Mouse (Mus musculus): ENCODE results near the gene Tspan5.

Tspan5 gene

DNA sequence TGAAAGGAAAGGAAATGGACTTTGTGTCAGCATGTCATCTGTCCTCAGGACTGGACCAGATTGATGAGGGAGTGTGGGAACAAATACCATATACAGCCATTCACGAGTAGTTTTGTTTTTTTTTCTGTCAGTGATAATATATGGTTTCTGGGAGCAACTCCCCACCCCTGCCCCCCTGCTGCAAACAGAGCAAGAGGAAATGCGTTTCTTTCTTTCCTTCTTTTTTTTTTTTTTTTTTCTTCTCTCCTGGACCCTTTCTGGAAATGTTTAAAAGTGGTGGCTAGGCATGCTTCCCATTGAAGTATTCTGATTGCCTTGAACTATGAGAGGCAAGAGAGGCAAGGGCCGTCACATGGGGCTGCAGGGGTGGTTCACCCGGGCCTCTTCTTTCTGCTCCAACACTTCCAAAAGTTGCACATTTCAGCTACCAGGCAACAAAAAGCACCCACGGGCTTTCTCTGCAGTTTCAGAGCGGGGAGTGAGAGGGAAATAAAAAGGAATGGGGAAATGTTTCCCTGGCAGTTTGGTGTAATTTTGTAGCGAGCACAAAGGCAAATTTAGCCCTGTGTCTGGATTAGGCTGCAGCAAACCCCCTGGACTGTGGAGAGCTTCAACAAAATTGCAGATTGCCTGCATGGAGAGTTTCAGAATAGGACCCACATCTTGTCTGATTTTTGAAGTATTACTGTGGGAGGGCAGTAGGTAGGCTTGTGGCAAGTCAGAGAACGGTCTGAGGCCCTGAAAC, 2.2 kb downstream of the Tspan5 start:
- DNase-seq (ENCODE audit: low read depth, low spot score): no peak

DNA sequence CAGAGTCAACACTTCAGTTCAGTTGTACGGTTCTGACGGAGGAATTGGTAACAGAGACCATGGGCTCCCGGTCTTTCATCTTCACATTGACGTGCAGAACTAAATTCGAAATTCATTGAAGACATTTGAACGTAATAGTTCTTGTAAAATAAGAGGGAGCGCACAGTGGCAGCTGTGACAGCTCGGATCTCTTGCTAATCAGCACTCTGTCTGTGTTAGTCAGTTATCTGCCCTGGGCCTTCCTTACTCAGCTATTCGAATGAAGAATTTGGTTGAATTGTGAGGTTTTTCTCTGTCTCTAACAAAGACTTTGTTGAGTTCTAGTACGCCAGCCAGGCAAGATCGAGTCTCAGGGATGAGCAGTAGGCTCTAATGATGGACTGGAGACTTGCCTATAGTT, 3.1 kb downstream of the Tspan5 start:
- DNase-seq (ENCODE audit: low read depth, low spot score): no peak

DNA sequence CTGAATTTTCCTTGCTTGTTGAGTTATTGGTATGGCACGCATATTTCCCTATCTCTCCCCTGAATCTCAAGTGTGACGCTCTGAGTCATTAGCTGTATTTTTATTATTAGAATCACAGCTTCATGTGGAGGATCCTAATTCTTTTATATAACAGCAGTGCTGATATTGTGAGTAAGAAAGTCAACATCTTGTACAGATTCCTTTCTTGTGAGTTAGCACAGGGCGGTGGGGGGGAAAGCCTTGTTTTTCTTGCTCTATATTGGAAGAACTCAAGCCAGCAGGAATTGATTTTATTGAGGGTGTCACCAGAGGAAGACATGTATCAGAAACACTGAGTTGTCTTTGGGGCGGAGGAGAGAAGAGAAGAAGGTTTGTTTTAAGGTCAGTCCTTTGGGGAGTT, 3.6 kb downstream of the Tspan5 start:
- DNase-seq (ENCODE audit: low read depth, low spot score): no peak

DNA sequence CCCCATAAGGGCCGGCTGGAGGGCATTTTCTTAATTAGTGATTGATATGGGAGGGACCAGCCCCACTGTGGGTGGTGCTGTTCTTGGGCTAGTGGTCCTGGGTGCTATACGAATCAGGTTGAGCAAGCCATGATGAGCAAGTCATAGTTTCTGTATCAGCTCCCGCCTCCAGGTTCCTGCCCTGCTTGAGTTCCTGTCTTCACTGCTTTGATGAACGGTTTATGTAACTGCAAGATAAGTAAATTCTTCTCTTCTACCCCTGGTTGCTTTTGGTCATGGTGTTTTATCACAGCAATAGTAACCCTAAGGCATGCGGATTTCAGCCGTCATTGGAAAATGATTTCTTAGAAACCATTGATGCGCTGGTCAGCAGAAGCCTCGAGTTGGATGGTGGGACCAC, 4.6 kb downstream of the Tspan5 start:
- DNase-seq (ENCODE audit: low read depth, low spot score): no peak

DNA sequence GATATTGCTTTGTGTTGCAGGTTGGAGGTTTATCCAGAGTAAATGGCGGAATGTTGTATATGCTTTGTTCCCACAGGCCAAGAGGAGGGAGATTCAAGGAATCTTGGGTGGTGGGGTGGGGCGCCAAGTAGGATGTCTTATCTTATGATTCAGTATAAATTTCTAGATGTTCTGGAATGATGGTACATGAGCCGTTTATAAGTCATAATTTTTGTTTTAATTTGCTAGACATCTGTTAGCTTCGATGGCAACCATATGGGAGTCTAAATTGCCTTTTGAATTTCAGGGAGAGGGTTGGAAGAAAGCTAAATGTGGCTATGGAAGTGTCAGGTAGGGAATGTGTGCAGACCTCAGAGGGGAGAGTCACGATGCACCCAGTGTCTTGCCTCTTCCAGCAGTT, 5.0 kb downstream of the Tspan5 start:
- DNase-seq (ENCODE audit: low read depth, low spot score): no peak

DNA sequence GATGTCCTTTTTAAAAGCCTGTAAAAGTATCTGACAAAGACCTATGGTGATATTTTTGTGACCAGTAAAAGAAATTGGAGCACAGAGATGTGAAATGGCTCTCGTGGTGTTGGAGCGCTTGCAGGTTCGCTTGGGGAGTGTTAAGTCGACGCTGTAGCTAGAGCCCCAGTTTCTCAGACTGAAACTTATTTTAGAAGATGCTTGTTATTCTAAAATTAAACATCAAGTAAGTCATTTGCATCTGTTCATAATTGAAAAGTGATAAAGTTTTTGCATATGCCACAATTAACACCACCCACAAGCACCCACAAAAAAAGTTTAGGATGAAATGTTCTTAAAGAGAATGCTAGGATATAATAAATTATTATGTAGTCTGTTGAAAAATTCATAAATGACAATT, 6.0 kb downstream of the Tspan5 start:
- DNase-seq (ENCODE audit: low read depth, low spot score): no peak

DNA sequence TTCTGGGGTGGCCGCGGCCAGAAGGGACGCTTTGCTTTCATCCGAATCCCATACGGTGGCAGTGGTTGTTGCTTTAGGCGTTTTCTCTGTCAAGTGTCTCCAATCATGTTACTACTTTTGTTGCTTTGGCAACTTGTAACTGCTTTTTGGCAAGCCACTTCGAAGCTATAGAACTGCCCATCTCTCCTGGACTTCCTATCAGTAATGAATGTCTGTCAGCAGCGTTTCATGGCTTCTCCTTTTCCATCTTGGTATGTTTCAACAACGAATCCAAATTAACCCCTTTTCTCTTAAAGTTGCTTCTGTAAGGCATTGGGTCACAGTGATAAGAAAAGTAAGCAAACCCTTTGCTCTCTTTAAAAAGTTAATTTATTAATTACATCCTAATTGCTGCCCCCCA, 7.7 kb downstream of the Tspan5 start:
- no peak for DNase-seq (ENCODE audit: low read depth, low spot score)

DNA sequence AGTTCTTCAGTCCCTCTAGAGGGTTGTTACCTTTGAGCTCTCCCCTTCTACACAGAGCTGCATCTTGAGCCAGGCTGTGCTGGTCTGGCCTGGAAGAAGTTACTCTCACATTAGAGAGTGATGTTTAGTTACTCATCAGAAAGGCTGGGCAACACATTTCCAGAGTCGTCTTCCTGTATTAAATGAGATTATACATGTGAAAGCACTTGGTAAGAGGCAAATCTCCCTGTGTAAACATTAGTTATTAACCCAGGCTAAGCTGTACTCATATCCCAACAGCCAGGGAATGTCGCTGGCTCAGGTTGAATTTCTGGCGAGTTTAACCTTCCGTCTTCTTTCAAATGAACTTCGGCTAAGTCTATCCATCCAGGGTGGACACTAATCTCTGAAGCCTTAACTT, 9.3 kb downstream of the Tspan5 start:
- DNase-seq (ENCODE audit: low read depth, low spot score): no peak

DNA sequence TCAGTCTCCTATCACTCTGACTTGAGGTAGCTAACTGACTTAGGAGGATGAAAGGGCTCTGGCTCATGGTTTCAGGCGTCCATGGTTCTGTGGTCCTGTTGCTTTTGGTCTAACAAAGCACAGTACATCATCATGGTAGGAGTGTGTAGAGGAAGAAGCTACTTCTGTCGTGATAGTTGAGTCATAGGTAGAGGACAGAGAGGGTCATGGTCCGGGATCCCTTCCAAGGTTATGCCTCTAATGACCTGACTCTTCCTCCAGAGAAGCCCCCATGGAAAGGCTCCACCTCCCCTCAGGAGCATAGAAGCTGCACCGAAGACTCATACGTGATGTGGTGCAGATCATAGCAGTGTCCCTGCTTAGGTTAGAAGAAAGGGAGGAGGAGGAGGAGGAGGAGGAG, 10.1 kb downstream of the Tspan5 start:
- no peak for DNase-seq (ENCODE audit: low read depth, low spot score)

DNA sequence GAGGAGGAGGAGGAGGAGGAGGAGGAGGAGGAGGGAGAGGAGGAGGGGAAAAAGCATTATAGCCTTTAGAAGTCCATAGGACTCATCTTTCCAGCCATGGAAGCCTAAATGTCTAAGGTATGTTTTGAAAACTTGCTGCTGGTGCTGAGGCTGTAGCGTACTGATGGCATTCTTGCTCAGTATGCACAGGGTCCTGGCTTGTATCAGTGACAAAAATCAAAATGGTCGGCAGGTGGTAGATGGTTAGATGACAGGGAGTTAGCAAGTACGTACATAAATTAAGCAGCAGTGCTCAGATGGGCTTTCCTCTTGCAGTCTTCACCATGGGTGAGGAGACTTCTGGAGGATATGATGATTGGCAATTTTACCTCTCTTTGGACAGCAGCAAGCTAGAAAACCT, 10.8 kb downstream of the Tspan5 start:
- DNase-seq (ENCODE audit: low read depth, low spot score): no peak

DNA sequence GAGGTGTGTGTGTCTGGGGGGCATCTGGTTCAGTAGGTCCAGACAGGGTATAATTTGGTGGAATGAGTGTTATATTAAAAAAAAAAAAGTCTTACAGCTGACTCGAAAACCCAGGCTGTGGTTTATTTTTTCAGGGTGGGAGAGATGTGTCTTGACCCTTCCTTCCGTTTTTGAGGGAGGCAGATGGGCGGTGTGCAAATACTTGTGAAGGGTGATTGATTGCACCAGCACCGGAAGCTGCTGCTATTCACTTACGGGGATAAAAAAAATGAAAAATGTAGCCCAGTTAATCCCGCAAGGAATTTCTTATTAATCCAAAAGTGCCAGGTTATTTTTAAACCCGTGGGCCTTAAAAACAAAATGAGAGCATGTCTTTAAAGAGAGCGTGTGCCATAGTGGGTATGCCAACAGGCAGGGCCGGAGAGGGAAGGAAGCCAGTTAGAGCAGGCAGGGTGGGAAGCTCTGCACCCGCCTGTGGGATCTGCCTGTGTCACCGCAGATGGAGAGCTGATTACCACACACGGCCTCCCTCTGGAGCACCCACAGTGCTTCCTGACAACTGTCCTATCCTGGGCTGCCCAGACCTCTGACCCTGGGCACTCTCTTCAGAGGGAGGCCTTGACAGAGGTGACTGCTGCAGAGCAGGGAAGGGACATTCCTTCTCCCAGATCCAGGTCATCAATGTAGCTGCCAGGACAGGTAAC, 11.3 kb downstream of the Tspan5 start:
- no peak for DNase-seq (ENCODE audit: low read depth, low spot score)

DNA sequence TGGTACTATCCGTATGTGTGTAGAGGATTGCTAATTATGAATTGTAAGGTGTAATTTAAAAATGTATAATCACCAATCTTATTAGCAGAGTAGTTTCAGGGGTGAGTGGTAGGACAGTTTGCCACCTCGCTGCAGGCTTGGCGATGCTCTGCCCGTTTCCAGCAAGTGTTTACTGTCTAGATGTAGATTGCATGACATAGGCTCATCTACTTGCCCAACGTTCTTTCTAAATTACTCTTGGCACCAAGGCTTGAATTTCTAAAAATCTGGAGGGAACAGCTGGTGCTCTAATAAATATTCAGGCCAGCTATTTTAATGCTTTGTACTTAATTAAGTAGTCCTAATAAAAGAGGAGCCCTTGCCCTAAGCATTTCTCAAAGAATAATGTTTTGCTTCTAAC, 12.3 kb downstream of the Tspan5 start:
- no peak for DNase-seq (ENCODE audit: low read depth, low spot score)

DNA sequence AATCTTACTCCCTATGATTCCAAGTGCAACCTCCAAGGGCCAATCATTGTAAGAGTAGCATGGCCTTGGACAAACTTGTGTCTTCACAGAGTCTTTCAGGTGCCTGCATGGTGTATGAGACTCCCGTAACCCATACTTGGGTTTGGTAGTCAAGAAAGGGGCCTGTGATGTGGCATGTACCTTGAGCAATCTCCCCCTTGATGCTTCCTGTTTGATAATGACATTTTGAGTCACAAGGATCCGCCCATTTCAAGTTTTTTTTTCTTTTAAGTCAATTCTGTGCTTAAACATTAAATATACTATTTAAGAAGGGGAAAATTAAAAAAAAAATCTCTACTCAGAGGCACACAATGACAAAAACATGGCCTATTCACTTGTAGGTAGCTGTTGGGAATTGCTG, 15.3 kb downstream of the Tspan5 start:
- no peak for DNase-seq (ENCODE audit: low read depth, low spot score)

DNA sequence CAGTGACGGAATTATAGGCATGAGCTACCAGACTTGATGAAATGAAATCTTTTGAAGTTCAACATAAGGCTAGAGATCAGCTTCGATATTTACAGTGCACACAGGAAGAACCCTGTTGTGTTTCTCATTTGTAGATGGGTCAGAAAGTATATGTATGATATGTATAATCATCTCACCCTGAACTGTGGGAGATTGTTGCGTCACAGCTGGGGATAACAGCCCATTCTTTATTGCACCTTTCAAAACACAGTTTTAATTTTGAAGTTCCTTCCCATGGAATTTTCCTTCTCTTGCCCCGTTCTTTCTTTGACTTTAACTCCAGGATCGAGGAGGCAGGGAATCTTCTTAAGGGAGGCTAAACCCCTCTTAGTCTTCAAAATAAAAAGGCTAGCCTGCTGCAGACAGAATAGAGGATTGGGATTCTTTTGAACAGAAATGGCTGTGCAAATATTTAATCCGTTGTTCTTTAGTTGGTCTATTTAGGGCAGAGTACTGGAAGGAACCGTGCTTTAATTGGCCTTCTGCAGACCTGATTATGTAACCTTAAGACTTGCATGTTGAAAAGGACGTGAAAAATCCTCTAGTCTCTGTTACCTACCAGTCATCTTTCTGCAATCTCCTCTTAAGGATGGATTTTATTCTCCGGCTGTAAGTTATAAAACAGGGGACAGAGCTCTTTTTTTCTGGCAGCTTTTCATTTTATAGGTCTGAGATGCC, 18.1 kb downstream of the Tspan5 start:
- no peak for DNase-seq (ENCODE audit: low read depth, low spot score)

DNA sequence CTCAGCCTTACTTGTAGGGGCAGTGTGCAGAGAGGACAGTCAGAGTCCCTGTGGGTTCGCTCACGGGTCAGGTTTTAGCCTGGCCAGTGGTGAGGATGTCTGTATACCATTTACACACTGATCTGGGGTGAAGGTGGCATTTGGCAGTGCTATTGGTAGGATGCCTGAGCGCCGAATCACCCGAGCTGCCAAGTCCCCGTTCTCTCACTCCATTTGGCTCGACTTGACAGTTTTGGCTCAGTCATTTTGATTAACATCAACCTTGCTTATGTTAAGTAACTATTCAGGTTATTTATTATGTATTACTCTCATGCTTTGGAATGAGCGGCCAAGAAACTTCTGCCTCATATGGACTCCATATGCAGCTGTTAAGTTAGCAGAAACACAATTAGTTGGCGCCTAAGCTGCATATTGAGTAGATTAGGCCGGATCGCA, 18.7 kb downstream of the Tspan5 start:
- DNase-seq (ENCODE audit: low read depth, low spot score): no peak

DNA sequence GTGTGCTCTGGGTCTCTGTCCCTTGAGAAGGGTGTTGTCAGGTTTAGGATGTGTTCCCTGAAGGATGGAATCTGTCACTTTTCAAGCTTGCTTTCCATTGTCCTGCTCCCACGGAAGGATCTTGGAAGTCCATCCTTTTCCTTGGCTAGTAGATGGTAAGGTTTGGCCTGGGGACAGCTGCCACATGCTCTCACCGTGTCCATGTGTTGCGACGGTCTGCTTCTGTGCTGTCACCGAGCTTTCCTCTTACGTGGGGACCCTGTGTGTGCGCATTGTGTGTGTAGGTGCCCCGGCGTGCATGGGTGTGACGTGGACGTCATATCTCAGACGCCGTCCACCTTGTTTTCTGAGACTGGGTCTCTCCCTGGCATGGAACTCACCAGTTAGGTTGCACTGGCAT, 19.5 kb downstream of the Tspan5 start:
- no peak for DNase-seq (ENCODE audit: low read depth, low spot score)

DNA sequence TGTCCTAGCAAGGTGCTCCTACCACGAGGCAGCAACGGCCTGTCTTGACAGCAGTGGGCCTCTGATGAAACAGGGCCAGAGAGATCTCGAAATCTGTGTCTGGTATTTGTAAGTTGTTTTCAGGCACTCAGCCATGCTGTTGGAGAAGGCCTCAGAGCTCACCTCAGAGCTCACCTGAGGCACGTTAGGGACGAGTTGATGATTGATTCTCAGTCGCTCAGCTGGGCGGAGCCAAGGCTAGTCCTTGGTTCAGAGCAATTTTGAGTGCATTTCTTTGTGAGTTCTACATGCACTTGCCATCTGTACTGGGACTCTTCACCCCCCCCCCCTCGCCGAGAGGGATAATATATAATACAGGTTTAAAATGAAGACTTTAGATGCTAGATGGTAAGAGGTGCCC, 21.9 kb downstream of the Tspan5 start:
- DNase-seq (ENCODE audit: low read depth, low spot score): no peak

DNA sequence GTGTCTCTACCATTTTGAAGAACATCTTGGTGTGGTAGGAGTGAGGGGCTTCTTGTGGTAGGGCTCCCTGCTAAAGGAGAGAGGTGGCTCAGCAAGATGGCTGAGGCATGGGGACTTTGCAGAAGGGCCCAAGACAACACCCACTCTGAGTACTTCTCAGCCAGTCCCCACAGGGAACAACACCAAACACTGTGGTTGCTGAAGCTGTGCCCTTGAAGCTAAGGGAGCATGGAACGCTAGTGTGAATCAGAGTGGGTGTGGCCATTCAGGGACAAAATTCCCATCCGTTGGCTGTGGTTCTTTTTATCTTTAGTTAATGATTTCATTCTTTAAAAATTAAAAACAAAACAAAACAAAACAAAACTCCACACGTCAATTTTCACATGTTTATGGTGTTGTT, 22.8 kb downstream of the Tspan5 start:
- peak; percentile 71 for DNase-seq (ENCODE audit: low read depth, low spot score)

DNA sequence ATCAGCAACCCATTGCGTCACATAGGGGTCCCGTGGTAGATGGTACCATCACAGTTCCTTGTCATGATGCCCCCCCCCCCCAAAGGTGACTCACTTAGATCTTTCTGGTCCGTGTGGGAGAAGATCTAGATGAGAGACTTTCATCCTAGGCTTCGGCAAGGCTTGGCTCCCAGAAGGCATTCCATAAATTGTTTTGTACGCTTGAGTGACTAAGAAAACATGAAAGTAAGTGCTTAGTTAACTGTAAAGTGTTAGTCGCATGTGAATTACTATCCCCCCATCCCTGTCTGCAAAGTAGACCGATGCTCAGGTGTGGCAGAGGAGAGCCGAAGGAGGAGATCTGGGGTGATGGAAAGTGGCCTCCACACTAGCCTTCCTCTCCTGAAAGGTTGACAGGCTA, 25.0 kb downstream of the Tspan5 start:
- no peak for DNase-seq (ENCODE audit: low read depth, low spot score)

DNA sequence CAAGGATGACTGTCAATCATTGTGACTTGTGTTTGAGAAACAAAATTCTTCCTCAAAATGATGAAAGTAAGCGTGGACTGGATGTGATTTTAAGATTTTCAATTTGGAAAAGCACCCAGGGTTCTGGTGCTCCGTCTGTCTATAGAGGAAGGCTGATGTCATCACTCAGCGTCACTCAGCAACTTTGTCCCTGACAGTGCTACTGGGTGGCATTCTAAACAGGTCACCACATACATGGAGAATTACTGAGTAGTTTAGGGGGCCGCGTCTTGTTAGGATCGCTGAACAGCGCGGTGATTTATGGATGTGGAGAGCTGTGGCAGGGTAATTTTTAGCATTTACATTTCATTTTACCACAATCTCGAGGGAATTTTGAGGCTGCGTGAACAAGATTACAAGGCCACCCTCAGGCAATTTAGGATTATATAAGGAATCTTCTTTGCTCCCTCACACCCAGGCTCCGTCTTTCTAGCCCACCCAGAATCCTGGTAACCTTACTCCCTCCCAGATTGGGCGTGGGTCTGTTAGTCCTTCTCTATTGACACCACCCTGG, 26.6 kb downstream of the Tspan5 start:
- DNase-seq (ENCODE audit: low read depth, low spot score): no peak

DNA sequence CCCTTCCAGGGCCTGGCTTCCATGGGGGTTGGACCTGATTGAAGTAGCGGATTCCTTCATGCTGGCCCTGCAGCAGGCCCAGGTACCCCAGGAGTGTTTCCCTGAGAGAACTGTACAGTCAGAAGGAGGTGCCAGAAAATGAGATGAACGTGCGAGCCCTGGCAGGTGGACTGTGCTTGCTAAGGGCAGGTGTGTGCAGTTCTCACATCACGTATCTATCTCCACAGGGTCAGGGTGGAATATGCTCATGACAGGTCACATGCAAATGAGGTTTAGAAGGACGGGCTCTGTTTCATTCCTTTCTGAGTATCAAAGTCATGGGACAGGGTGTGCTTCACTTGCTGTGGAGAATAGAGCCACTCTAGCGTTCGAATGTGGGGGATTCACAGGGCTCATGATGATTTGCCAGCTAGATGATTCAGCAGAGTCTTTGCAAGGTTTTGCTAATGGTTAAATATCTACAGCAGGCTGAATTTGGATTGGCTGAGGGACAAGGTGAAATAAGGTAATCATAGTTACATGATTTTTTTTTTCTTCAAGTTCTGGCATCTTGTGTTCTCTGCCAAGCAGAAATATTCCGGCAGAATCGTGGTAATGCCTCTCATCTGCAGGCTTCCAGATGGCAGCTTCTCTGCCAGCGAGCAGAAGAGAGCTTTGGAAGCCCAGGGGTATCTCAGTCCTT, 28.8 kb downstream of the Tspan5 start:
- no peak for DNase-seq (ENCODE audit: low read depth, low spot score)

Measured in R1 (cell line).